Mouse (Mus musculus): Measurements from ENCODE around the gene Echdc3. TPM values are rescaled to one million over a fixed set of nuclear protein-coding genes. Genes with fewer than 3 reads are reported as not detected.

Gene Echdc3
- polyA plus RNA-seq, 1 experiment from 2014 or later: 9.7 TPM

Other genes with a start within 250 kb of the Echdc3 start
- 7.2 and 7.7 TPM in 2 replicates for gene Proser2, start 82.8 kb downstream of the Echdc3 start, polyA plus RNA-seq (2015; fragmentation: Nextera tagmentation; extraction: Ambion mirVana)
- 12.4 and 13.0 TPM in 2 replicates for gene Usp6nl, start 109.6 kb upstream of the Echdc3 start, polyA plus RNA-seq (2015; fragmentation: Nextera tagmentation; extraction: Ambion mirVana)